Mouse (Mus musculus) small intestine, adult 2 months (tissue): ENCODE results near the gene Qsox1. TPM values are rescaled to one million over a fixed set of nuclear protein-coding genes. Genes with fewer than 3 reads are reported as not detected.
A peak's percentile ranks its signal among the peaks of the same experiment; 100 is the strongest.

Experiments
- H3K27ac ChIP-seq: fragments of 200-500 bp; 2 replicates; pipeline ENCODE4 v1.5.1; 2012; ENCODE audit warnings: low read depth, low read length, control low read depth, inconsistent platforms; ENCODE audit not compliant: insufficient read depth
- H3K27me3 ChIP-seq: fragments of 200-500 bp; 2 replicates; pipeline ENCODE4 v1.6.1; 2012; ENCODE audit warnings: mild to moderate bottlenecking, moderate library complexity, low read length, inconsistent platforms; ENCODE audit not compliant: control insufficient read depth, insufficient read depth
- H3K36me3 ChIP-seq: fragments of 200-500 bp; 2 replicates; pipeline ENCODE4 v1.6.1; 2012; ENCODE audit warnings: mild to moderate bottlenecking, low read length, control low read depth, inconsistent platforms; ENCODE audit not compliant: control insufficient read depth, insufficient read depth
- H3K4me1 ChIP-seq: fragments of 200-500 bp; 2 replicates; pipeline ENCODE4 v1.6.1; 2012; ENCODE audit warnings: low read length, inconsistent platforms, mixed read lengths; ENCODE audit not compliant: control insufficient read depth, insufficient read depth, insufficient read length
- H3K4me3 ChIP-seq: fragments of 200-500 bp; 2 replicates; pipeline ENCODE4 v1.5.1; 2012; ENCODE audit warnings: low read depth, mild to moderate bottlenecking, control low read depth, inconsistent platforms, low read length, moderate library complexity
- CTCF ChIP-seq: fragments of 200-500 bp; IDR thresholded peaks from 2 replicates; pipeline ENCODE4 v1.5.1; 2012; ENCODE audit warnings: low read depth, mild to moderate bottlenecking, control low read depth, inconsistent platforms, low read length, moderate library complexity, mixed read lengths; ENCODE audit not compliant: insufficient replicate concordance, insufficient read length; ENCODE audit errors: extremely low read depth
- POLR2A ChIP-seq: fragments of 200-500 bp; IDR thresholded peaks from 2 replicates; pipeline ENCODE4 v1.6.1; 2012; ENCODE audit warnings: low read depth, mild to moderate bottlenecking, control low read depth, inconsistent platforms, low read length, moderate library complexity
- WGBS: fragments of 180-500 bp; shearing (Covaris S2); methylation state at CpG from one replicate; pipeline ENCODE4 v1.1.7; 2018; 5-methylcytosine and 5-hydroxymethylcytosine counted together
- polyA plus RNA-seq: library from polyadenylated mRNA; depleted of rRNA; stranded (reverse); fragments of >200 nt; gene quantifications from 2 replicates; pipeline ENCODE4 v1.2.3, GENCODE M21; 2012

The Qsox1 gene
- polyA plus RNA-seq, 1 experiment: 77.8 TPM

DNA sequence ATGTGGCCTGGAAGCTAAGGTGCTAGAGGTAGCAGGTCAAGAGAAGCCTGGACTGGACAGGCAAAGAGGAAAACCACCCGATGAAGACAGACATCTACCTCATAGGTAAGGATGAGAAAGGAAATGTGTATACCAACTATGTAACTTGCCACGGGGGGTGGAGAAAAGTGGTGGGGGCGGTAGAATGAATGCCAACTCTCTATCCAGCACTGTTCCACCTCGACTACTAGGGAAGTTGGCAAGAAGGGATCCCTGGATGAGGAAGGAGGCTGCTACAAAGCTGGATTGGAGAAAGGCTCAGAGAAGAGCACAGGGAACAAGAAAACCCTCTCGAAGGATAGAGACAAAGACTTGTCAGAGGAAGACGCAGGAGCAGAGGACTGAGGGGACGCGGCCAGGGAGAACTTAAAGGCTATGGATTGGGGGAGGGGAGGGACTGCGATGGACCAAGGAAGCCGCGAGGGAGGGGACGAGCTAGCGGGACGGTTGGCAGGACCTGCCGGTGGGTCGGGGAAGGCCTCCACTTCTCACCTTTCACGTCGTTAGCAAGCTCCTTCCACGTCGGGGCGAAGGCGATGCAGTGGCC lies 601 bp downstream of the Qsox1 start:
- TF ChIP-seq POLR2A (no peak), CTCF (no peak)

GRCm38 (mm10) chr1:155810616-155811015 lies 2.1 kb downstream of the Qsox1 start:
- WGBS: 62% methylated on average over 7 of the region's 7 CpGs
- H3K36me3 ChIP-seq: no peaks in the 10 kb centered on the region
- no peaks in the 10 kb centered on the region for H3K27me3 ChIP-seq
- peak overlapping the region; percentile 70 for H3K27ac ChIP-seq
- H3K4me3 ChIP-seq: peak overlapping the region; percentile 21; the same call in 1 of the 2 replicates
- no peak for TF ChIP-seq POLR2A
- no peak for TF ChIP-seq CTCF
- peaks cover 19% of the 10 kb centered on the region; the same call in 1 of the 2 replicates for H3K4me1 ChIP-seq

More for the DNA sequence above, 601 bp downstream of the Qsox1 start:
- H3K4me3 ChIP-seq: peak overlapping the region; percentile 91
- WGBS: 2% methylated on average over 22 of the region's 22 CpGs
- H3K27me3 ChIP-seq: no peaks in the 10 kb centered on the region
- peaks cover 13% of the 10 kb centered on the region; the same call in 1 of the 2 replicates for H3K4me1 ChIP-seq
- no peaks in the 10 kb centered on the region for H3K36me3 ChIP-seq
- peak overlapping the region; percentile 29 for H3K27ac ChIP-seq

GRCm38 (mm10) chr1:155809706-155810442 lies 2.8 kb downstream of the Qsox1 start:
- Histone ChIP-seq H3K4me1 (peaks cover 24% of the 10 kb centered on the region; the same call in 1 of the 2 replicates), H3K27me3 (no peaks in the 10 kb centered on the region), H3K27ac (peak overlapping the region; percentile 70), H3K36me3 (no peaks in the 10 kb centered on the region), H3K4me3 (peak overlapping the region; percentile 21; the same call in 1 of the 2 replicates)
- WGBS: 13% methylated on average over 10 of the region's 10 CpGs
- TF ChIP-seq CTCF (no peak), POLR2A (no peak)

GRCm38 (mm10) chr1:155808261-155808660 lies 4.4 kb downstream of the Qsox1 start:
- WGBS: 93% methylated on average over 4 of the region's 4 CpGs
- no peak overlapping the region for H3K4me3 ChIP-seq
- TF ChIP-seq CTCF (no peak), POLR2A (no peak)
- H3K4me1 ChIP-seq: peaks cover 23% of the 10 kb centered on the region; the same call in 1 of the 2 replicates
- no peaks in the 10 kb centered on the region for H3K27me3 ChIP-seq
- peaks cover 3% of the 10 kb centered on the region; the same call in 1 of the 2 replicates for H3K36me3 ChIP-seq
- no peak overlapping the region for H3K27ac ChIP-seq

- TF ChIP-seq CTCF (no peak), POLR2A (no peak)
- no peak overlapping the region for H3K4me3 ChIP-seq
- peak overlapping the region; percentile 4 for H3K27ac ChIP-seq
- no peaks in the 10 kb centered on the region for H3K27me3 ChIP-seq
- H3K36me3 ChIP-seq: peaks cover 10% of the 10 kb centered on the region
- WGBS: 23% methylated on average over 9 of the region's 9 CpGs
- H3K4me1 ChIP-seq: peaks cover 24% of the 10 kb centered on the region; the same call in 1 of the 2 replicates
Observed at GRCm38 (mm10) chr1:155805607-155806006, 7.1 kb downstream of the Qsox1 start.

DNA sequence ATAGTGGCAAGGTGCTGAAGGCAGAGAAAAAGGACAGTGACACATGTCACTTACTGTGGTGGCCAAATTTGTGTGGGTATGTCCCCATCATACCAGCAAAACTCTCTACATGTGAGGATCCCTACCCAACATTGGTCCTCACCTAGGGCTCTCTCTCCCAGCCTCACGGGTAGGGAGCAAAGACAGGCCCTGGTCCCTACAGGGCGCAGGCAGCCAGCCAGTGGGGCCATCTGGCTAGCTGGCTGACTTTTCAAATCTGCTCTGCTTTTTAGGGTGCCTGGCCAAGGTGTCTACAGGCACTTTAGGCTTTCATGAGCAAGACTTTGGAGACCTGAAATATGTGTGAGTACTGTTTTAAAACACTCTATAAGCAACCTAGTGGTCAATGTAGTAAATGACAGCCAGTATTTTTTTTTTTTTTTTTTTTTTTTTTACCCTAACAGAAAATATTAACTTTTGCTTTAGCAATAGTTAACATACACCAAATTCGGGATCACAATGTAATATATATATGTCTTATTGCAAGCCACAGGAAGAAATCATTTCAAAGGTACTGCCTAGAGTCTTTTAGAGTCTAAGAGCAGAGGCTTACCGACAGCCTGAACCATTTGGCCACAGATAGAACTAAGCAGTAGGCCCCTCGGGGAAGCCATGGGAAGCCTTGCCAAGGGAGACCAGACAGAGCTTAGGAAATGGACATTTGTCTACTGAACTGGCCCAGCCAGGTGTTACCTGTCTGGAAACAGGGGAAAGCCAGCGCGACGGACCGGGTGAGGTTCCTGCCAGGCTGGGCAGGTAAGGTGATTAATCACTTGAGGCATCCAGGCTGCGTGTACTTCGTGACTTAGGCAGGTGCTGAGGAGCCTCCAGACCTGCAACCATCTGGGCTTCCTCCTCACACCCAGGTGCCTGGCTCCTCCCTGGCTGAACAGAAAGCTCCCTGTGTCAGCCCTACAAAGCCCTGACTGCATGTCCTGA lies 11.4 kb downstream of the Qsox1 start:
- Histone ChIP-seq H3K4me3 (no peak overlapping the region), H3K27ac (no peak overlapping the region), H3K27me3 (no peaks in the 10 kb centered on the region), H3K36me3 (peaks cover 13% of the 10 kb centered on the region), H3K4me1 (peaks cover 18% of the 10 kb centered on the region; the same call in 1 of the 2 replicates)
- TF ChIP-seq CTCF (no peak), POLR2A (no peak)
- 46% methylated on average over 11 of the region's 11 CpGs for WGBS

- peaks cover 21% of the 10 kb centered on the region for H3K36me3 ChIP-seq
- TF ChIP-seq CTCF (no peak), POLR2A (no peak)
- WGBS: 75% methylated on average over 4 of the region's 4 CpGs
- no peaks in the 10 kb centered on the region for H3K27me3 ChIP-seq
- no peak overlapping the region for H3K27ac ChIP-seq
- no peak overlapping the region for H3K4me3 ChIP-seq
- peaks cover 10% of the 10 kb centered on the region; the same call in 1 of the 2 replicates for H3K4me1 ChIP-seq
Observed at GRCm38 (mm10) chr1:155798000-155798399, 14.7 kb downstream of the Qsox1 start.
